Mouse (Mus musculus) ES-E14 (cell line): ENCODE results near the gene Car14. TPM values are rescaled to one million over a fixed set of nuclear protein-coding genes. Genes with fewer than 3 reads are reported as not detected.
"Not testable (repeated sequence)": the region's sequence is repeated elsewhere in the genome, so short reads cannot be mapped to it uniquely, and the experiment has no call there.

Experiments
- DNase-seq: peaks from one replicate; pipeline ENCODE4 v3.0.0-alpha.2; 2013; ENCODE audit warnings: low read depth, low spot score
- H3K27ac ChIP-seq: 2 replicates; pipeline ENCODE4 v1.5.1; 2012; ENCODE audit warnings: low read depth, mild to moderate bottlenecking, low read length, moderate library complexity, mixed read lengths; ENCODE audit not compliant: poor library complexity, insufficient read depth, severe bottlenecking
- H3K36me3 ChIP-seq: 2 replicates; pipeline ENCODE4 v1.6.1; 2012; ENCODE audit warnings: mild to moderate bottlenecking, low read length, moderate library complexity, mixed read lengths; ENCODE audit not compliant: control insufficient read depth, poor library complexity, insufficient read depth, severe bottlenecking
- H3K4me1 ChIP-seq, 2 experiments: fragments of 150-350 bp in 1 of 2; sonication (generic) in 1 of 2; 2 replicates each; pipeline ENCODE4 v1.6.1; 2012; ENCODE audit warnings: low read length in 2 of 2, mild to moderate bottlenecking in 1 of 2, mixed read lengths in 1 of 2; ENCODE audit not compliant: control insufficient read depth in 2 of 2, insufficient read depth in 2 of 2, poor library complexity in 1 of 2
- H3K4me3 ChIP-seq, 2 experiments: fragments of 150-350 bp in 1 of 2; sonication (generic) in 1 of 2; 2 replicates each; pipeline ENCODE4 v1.5.1; 2012; ENCODE audit warnings: low read length in 2 of 2, low read depth in 1 of 2, mild to moderate bottlenecking in 1 of 2, mixed read lengths in 1 of 2; ENCODE audit not compliant: insufficient read depth in 1 of 2, poor library complexity in 1 of 2, severe bottlenecking in 1 of 2
- H3K9ac ChIP-seq: 2 replicates; pipeline ENCODE4 v1.6.1; 2012; ENCODE audit warnings: low read depth, mild to moderate bottlenecking, low read length, mixed read lengths; ENCODE audit not compliant: poor library complexity, insufficient read depth, severe bottlenecking
- H3K9me3 ChIP-seq: fragments of 150-350 bp; sonication (generic); 2 replicates; pipeline ENCODE4 v1.6.1; 2012; ENCODE audit warnings: low read depth, mild to moderate bottlenecking, low read length; ENCODE audit not compliant: control insufficient read depth, insufficient read depth
- CHD2 ChIP-seq: IDR thresholded peaks from 2 replicates; pipeline ENCODE4 v1.6.1; 2014; ENCODE audit warnings: mild to moderate bottlenecking, low read depth, low read length, inconsistent platforms
- HCFC1 ChIP-seq: IDR thresholded peaks from 2 replicates; pipeline ENCODE4 v1.6.1; 2012; ENCODE audit warnings: low read length, inconsistent platforms, borderline replicate concordance; ENCODE audit not compliant: insufficient read depth
- MAFK ChIP-seq: IDR thresholded peaks from 2 replicates; pipeline ENCODE4 v1.6.1; 2014; ENCODE audit warnings: mild to moderate bottlenecking, low read depth, low read length, inconsistent platforms; ENCODE audit not compliant: insufficient read depth
- ZC3H11A ChIP-seq: IDR thresholded peaks from 2 replicates; pipeline ENCODE4 v1.6.1; 2012; ENCODE audit warnings: low read depth, mild to moderate bottlenecking, inconsistent platforms, low read length, borderline replicate concordance
- ZNF384 ChIP-seq: IDR thresholded peaks from 2 replicates; pipeline ENCODE4 v1.6.1; 2012; ENCODE audit warnings: low read depth, low read length, inconsistent platforms
- in situ Hi-C, 2 experiments: fragments of 600-800 bp; cut with MboI; formaldehyde crosslinking; loops; one replicate each; pipeline ENCODE4 v1.15.1; 2025; ENCODE audit warnings: low sequenced_read_pairs in 2 of 2, inconsistent platforms in 1 of 2; ENCODE audit not compliant: unreplicated experiment in 2 of 2
- total RNA-seq: library from RNA; depleted of rRNA; stranded (reverse); fragments of 300-350 nt; gene quantifications from 2 replicates; pipeline ENCODE4 v1.2.3, GENCODE M21; 2012

Car14 gene
- total RNA-seq, 1 experiment, result 2.5 TPM

DNA sequence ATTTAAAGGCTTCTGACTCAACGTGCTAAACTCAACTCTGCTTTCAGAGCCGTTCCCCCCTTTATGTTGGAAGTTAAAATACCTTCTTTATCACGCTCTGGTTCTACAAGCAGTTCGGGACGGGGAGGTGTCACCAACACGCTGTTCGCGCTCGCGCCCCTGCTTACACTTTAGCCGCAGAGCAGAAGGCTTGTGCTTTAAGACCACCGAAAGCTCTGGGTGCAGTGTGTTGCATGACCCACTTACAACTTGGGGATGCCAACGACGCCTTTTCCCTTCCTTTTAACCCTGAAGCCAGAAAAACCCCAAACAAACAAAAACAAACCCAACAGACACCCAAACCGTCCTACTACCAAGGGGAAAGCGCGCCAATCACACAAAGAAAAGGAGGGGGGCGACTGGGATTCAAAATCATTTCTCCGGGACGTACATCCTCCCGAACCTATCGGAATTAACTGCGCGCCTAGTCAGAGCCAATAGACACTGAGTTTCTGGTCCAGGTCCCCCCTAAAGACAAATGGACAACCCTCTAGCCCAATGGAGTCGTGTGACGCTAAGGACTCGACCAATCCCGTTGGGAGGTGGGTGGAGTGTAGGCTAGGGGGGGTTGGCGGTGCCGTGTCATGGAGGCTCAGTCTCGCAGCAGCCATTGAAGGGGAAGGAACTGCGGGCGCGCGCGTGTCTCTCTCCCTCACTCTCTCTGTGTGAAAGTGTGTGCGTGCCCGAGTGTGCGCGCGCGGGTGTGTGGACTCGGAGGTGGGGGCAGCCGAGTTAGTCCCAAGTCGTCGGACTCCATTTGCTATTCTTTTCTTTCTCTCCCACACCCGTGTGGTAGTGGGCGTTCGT lies 24.4 kb upstream of the Car14 start, which contains the start of gene Anp32e:
Gene Anp32e (plus strand): TSS at position 589 of the 846 bp plus-strand sequence.
- in situ Hi-C loops, result no loop called here
- Histone ChIP-seq H3K4me1 (peaks cover 1 to 5% of the 10 kb centered on the region in 2 experiments; a peak in 2 of 4 replicates), H3K4me3 (peak within 1 kb of the TSS; percentile 83 to 99), H3K9me3 (no peaks in the 10 kb centered on the region), H3K9ac (peak within 1 kb of the TSS; percentile 97), H3K36me3 (peaks cover 6% of the 10 kb centered on the region; the same call in 1 of the 2 replicates), H3K27ac (peak within 1 kb of the TSS; percentile 84)
- peak; percentile 95 for DNase-seq
- TF ChIP-seq HCFC1 (0 out of 2 replicates have a peak, but pooled peaks have one; percentile 5), CHD2 (peak; percentile 96), ZC3H11A (no peak), ZNF384 (no peak), MAFK (no peak)

DNA sequence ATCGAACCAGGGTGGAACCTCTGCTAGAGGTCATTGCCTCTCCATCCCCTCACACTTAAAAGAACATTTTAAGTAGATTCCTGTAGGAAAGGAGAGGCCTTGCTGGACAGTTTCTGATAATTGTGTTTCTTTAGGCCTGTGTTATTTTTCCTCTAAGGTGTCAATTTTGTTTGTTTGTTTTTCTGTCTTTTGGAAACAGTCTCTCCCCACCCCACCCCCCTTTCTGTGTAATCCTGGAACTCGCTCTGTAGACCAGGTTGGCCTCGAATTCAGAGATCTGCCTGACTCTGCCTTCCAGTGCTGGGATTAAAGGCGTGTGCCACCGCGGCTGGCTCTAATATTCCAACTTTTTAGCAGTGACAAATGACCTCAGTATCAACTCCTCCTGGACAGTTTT lies 23.8 kb upstream of the Car14 start:
- Histone ChIP-seq H3K27ac (no peak overlapping the region; the same call in 1 of the 2 replicates), H3K9me3 (no peaks in the 10 kb centered on the region), H3K4me3 (peak overlapping the region; percentile 73 to 99), H3K9ac (peak overlapping the region; percentile 87), H3K36me3 (peaks cover under 1% of the 10 kb centered on the region; the same call in 1 of the 2 replicates), H3K4me1 (peaks cover 1 to 2% of the 10 kb centered on the region in 2 experiments; a peak in 2 of 4 replicates)
- no peak for TF ChIP-seq MAFK
- no peak for TF ChIP-seq ZNF384
- TF ChIP-seq HCFC1, result no peak
- DNase-seq, result no peak
- in situ Hi-C loops, result no loop called here

DNA sequence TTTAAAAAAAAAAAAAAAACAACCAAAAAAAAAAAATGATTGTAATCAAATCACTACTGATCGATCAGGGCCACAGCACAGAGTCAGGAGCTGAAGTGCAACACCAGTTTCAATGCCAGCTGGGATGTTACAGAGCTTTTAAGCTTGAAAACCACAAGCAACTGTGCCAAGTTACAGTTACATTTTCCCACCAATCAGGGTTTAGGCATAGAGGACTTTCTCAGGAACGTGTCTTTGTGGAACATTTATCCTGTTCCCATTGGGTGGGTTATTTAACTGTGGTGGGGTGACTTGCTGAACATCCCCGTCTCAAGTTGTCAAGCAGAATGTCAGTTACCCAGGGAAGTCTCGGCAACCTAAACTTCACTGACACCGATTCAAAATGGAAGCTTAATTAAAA lies 20.6 kb upstream of the Car14 start:
- in situ Hi-C loops, result no loop called here

DNA sequence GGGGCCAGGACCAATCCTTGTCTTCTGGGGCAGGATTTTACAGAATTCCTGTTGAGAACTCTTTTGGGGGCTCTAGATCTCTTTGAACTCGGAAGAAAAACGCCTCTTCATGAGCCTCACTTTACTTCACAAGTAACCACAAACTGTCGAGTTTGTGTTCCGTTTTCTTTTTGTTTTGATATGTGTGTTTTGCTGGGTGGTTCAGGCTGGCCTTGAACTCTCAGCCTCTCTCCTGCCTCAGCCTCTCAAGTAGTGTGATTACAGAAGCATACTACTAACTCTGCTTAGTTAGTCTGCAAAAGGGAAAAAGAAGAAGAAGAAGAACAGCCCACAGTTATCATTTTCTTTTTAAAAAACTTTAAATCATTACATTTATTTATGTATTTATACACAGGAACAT lies 19.7 kb upstream of the Car14 start:
- Histone ChIP-seq H3K9ac (no peak overlapping the region), H3K27ac (no peak overlapping the region), H3K4me3 (no peak overlapping the region), H3K9me3 (no peaks in the 10 kb centered on the region), H3K4me1 (peaks cover 1 to 2% of the 10 kb centered on the region in 2 experiments; a peak in 1 of 4 replicates), H3K36me3 (no peaks in the 10 kb centered on the region)
- TF ChIP-seq ZNF384, result no peak
- TF ChIP-seq CHD2, result no peak
- no peak for TF ChIP-seq HCFC1
- no peak for TF ChIP-seq MAFK
- no peak for TF ChIP-seq ZC3H11A
- DNase-seq, result no peak
- in situ Hi-C loops, result no loop called here

More for the DNA sequence above, 20.6 kb upstream of the Car14 start:
- Histone ChIP-seq H3K36me3 (no peaks in the 10 kb centered on the region), H3K9me3 (no peaks in the 10 kb centered on the region), H3K9ac (no peak overlapping the region), H3K4me1 (peaks cover 1 to 2% of the 10 kb centered on the region in 2 experiments; a peak in 1 of 4 replicates), H3K4me3 (no peak overlapping the region), H3K27ac (no peak overlapping the region)
- no peak for TF ChIP-seq CHD2
- TF ChIP-seq ZNF384, result no peak
- no peak for TF ChIP-seq MAFK
- TF ChIP-seq ZC3H11A, result no peak
- TF ChIP-seq HCFC1, result no peak
- DNase-seq, result no peak

DNA sequence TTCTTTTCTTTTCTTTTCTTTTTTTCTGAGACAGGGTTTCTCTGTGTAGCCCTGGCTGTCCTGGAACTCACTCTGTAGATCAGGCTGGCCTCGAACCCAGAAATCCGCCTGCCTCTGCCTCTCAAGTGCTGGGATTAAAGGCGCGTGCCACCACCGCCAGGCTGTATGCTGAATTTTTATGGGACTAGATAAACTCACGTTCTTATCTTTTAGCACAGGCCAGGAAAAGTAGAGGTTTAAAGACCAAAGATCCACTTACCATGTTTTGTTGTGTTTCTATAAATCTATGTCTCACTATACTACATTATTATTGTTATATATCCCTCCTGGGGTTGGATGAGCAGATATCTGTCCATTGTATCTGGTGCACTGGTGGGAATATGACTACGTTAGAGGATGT lies 18.9 kb upstream of the Car14 start:
- in situ Hi-C loops, DNase-seq: not testable (repeated sequence)

DNA sequence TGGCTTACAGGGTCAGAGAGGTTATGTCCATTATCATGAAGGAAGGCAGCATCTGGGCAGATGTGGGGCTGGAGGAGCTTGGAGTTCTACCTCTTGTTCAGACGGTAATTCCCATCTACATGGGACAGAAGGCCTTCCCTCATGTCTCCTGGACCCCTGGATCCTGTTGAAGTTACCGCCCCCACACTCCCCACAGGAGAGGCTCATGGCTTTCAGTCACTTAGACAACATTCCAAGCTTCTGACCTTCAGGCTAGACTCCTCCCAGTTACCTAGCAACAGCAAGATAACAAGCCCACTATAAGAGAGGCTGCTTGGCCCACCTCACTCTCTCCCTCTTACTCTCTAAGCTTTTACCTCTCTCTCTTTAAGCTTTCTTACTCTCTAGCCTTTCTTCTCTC lies 16.0 kb upstream of the Car14 start:
- not testable (repeated sequence) for H3K4me1 ChIP-seq

More for the DNA sequence above, 18.9 kb upstream of the Car14 start:
- H3K9me3 ChIP-seq, H3K9ac ChIP-seq, H3K36me3 ChIP-seq, H3K4me3 ChIP-seq, H3K4me1 ChIP-seq, H3K27ac ChIP-seq: not testable (repeated sequence)

More for the DNA sequence above, 16.0 kb upstream of the Car14 start:
- H3K36me3 ChIP-seq, H3K9me3 ChIP-seq, DNase-seq, H3K4me3 ChIP-seq, H3K9ac ChIP-seq, in situ Hi-C loops, H3K27ac ChIP-seq: not testable (repeated sequence)
